Mouse (Mus musculus): ENCODE measurements around the gene Tcea2.

DNA sequence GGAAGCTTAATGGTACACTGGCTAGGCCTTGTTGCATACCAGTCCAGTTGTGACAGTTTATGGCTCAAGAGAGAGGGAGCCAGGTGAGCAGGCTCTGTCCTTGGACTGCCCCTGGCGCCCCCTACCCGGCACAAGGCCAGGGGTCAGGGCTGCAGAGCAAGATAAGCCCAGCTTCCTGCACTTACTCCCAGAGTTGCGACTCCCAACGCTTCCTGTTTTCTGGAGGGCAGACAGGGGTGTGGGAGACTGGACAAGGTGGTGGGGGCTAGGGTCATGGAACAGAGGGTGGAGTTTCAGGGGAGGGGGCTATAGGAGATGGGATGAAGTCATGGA, 16.8 kb upstream of the Tcea2 start:
- TF ChIP-seq CTCF (IDR thresholded peaks at IDR 0.05; ENCODE audit: low read depth, low read length), result no peak
- no peak for TF ChIP-seq GATA2 (IDR thresholded peaks at IDR 0.05; ENCODE audit: borderline replicate concordance, low read depth, low read length)
- TF ChIP-seq POLR2AphosphoS5 (IDR thresholded peaks at IDR 0.05; ENCODE audit: insufficient replicate concordance, low read depth, low read length), result no peak
- no peak for TF ChIP-seq GATA1 (IDR thresholded peaks at IDR 0.05; ENCODE audit: borderline replicate concordance, low read length)

Data from G1E (cell line).